Mouse (Mus musculus): ENCODE measurements around the gene Ccdc6.

DNA sequence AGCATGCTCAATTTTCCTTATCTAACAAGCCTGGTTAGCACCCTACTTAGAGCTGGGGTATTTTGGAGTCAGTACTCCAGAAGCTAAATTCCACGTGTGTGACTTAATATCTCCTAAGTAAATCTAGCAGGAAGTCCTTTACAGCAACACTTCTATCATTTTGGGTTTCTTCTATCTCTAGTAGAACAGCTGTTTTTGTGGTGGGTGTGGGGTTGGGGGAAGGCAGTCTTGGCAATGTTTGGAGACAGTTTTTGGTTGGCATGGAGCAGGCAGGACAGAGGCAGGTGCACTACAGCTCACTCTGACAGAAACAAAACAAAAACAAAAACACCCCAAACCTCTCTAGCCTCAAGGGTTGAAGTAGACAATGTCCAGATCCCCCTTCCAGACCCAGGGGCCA is 3.1 kb upstream of the Ccdc6 start:
- TF ChIP-seq CTCF (IDR thresholded peaks at IDR 0.05) (no peak), EP300 (IDR thresholded peaks at IDR 0.05) (no peak)

All from lung, postnatal 0 days (tissue).